Mouse (Mus musculus): ENCODE data around the gene Serp1. TPM values are rescaled to one million over a fixed set of nuclear protein-coding genes. Genes with fewer than 3 reads are reported as not detected.

Gene Serp1
- 616 TPM for polyA plus RNA-seq (2014; fragmentation: Illumina TruSeq; extraction: RNeasy Lipid Tissue Mini Kit (QIAGEN cat#74804); ENCODE audit: low read depth, low replicate concordance)

GRCm38 (mm10) chr3:58525652-58526407, at the start of gene Serp1, which contains the start of gene Eif2a:
Gene Serp1, minus strand, starts transcription at chr3:58525892.
Gene Eif2a, plus strand, starts transcription at chr3:58525821.

Other genes with a start within 250 kb of the Serp1 start
- 41.8 TPM for gene Tsc22d2, start 111.2 kb downstream of the Serp1 start, polyA plus RNA-seq (2014; fragmentation: Illumina TruSeq; extraction: RNeasy Lipid Tissue Mini Kit (QIAGEN cat#74804); ENCODE audit: low read depth, low replicate concordance)
- gene Eif2a, start 71 bp downstream of the Serp1 start, polyA plus RNA-seq (2014; fragmentation: Illumina TruSeq; extraction: RNeasy Lipid Tissue Mini Kit (QIAGEN cat#74804); ENCODE audit: low read depth, low replicate concordance) = 230 TPM
- 750 TPM for gene Selenot, start 50.7 kb upstream of the Serp1 start, polyA plus RNA-seq (2014; fragmentation: Illumina TruSeq; extraction: RNeasy Lipid Tissue Mini Kit (QIAGEN cat#74804); ENCODE audit: low read depth, low replicate concordance)
- not detected for gene Erich6, start 111.3 kb upstream of the Serp1 start, polyA plus RNA-seq (2014; fragmentation: Illumina TruSeq; extraction: RNeasy Lipid Tissue Mini Kit (QIAGEN cat#74804); ENCODE audit: low read depth, low replicate concordance)
- 9.6 TPM for gene Siah2, start 166.5 kb upstream of the Serp1 start, polyA plus RNA-seq (2014; fragmentation: Illumina TruSeq; extraction: RNeasy Lipid Tissue Mini Kit (QIAGEN cat#74804); ENCODE audit: low read depth, low replicate concordance)

All from adrenal gland, adult 10 weeks (tissue).